10 mouse cellular contexts compared by ENCODE assay signal in the genomic region with DNA sequence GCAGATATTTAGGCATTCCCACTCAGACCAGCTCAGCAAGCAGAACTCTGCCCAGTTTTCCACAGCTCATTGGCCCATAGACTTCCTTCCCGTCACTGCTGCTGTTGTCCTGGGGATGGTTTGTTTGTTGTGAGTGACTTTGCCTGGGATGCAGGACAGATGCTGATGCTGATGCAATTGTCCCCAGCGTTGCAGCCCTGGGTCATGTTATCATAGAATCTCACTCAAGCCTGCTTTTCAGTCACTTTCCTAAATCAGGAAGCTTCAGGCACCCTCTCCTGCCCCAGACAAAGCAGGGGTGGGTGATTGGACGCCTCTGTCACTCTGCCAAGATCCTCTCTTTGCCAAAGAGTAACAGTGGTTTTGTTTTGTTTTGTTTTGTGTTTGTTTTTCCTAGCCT.
DNase-seq lines count a peak whose midpoint lies in the region; TF ChIP-seq lines count a peak whose summit lies in the region.
"Had no signal": no experiment of that assay in that cellular context is flagged by ENCODE, and none has a peak within 500 bp of the region (broad histone marks: within the 10 kb centered on the region; RNA-seq: fewer than 3 reads in every experiment).

No protein-coding gene starts in this region.

- H3K4me3 ChIP-seq in lung, adult 2 months (replicated peaks; ENCODE audit: extremely low read depth, low read depth, low read length): no peak overlapping the region
- H3K4me3 ChIP-seq: erythroblast, embryonic 14.5 days; left cerebral cortex, adult 2 months; limb, embryonic 15.5 days had no signal

- peaks cover 5% of the 10 kb centered on the region; the same call in 1 of the 2 replicates for H3K4me1 ChIP-seq in lung, adult 2 months (ENCODE audit: control insufficient read depth, insufficient read depth, low read length)

- TF ChIP-seq CTCF in lung, adult 2 months (IDR thresholded peaks at IDR 0.05; ENCODE audit: insufficient read depth, low read length): no peak

- peak; percentile 24 to 35 for DNase-seq in lung, adult 18-20 months
- no peak for DNase-seq in lung, adult 2 months
- peak; percentile 42 for DNase-seq in gastrocnemius, postnatal 25 days
- peak; percentile 37 to 46 for DNase-seq in kidney, postnatal 25 days
- DNase-seq in urinary bladder, postnatal 10 days (ENCODE audit: low spot score): no peak
- no peak for DNase-seq in yolk sac, embryonic 10.5 days (ENCODE audit: low spot score)
- no peak for DNase-seq in cerebellum, postnatal 4 days (ENCODE audit: low spot score in 2 of 2)

- no peak for TF ChIP-seq POLR2A in lung, adult 2 months (IDR thresholded peaks at IDR 0.05; ENCODE audit: borderline replicate concordance, extremely low read depth, low read depth, low read length)

- 13% methylated on average over 3 of the region's 3 CpGs for WGBS in lung, adult 2 months

Comparison
In these comparisons a context has a peak if more than half of its experiments do, and no peak if none do; other contexts are left out.
1. DNase-seq: peak in lung, adult 18-20 months (2 of 2), gastrocnemius, postnatal 25 days (single experiment) and kidney, postnatal 25 days (2 of 2); none in lung, adult 2 months (single experiment), urinary bladder, postnatal 10 days (single experiment), yolk sac, embryonic 10.5 days (single experiment) and cerebellum, postnatal 4 days (0 of 2).